Mouse (Mus musculus) thymus, postnatal 36 days (tissue): Measurements from ENCODE around the gene Rnf25.

ENCODE experiments used
- DNase-seq, 2 experiments: peaks; one replicate each; pipeline ENCODE4 v3.0.0; 2022; ENCODE audit warnings: mixed read lengths in 2 of 2

Gene Rnf25

DNA sequence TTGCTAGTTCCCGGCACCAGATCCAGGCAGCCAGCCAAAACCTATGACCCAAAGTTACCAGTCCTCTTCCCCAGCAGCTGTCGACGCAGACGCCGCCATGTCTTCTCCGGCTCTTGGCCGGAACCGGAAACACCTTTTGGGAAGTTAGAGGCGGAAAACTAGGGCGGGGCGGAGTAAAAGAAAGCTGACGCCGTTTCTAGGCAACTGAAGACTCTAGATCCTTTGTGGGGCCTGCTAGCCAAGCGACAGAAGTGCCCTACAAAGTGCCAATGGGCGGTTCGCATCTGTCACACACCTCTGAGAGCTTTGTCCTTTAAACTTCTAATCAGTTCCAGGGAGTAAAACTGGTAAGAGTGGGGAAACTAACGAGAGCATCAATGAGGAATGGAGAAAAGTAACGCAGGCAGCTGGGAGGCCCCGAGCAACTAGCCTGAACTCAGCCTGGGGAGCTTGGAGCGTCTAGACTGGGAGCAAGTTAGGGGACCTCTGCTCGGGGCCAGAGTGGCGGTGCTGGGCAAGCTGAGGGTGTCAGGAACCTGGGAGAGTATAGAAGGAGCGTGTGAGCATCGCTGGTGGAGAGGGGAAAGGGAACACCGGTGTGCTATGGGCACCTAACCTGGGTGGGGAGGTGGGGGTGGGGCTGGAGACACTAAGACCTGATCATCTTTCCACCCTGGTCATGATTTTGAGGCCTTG, at the start of gene Rnf25, which contains the start of gene Stk36:
Rnf25 (minus strand) TSS at position 131 of the 696 bp plus-strand sequence.
Stk36 (plus strand) TSS at position 179 of the 696 bp plus-strand sequence.
- DNase-seq = peak; percentile 76 to 82

DNA sequence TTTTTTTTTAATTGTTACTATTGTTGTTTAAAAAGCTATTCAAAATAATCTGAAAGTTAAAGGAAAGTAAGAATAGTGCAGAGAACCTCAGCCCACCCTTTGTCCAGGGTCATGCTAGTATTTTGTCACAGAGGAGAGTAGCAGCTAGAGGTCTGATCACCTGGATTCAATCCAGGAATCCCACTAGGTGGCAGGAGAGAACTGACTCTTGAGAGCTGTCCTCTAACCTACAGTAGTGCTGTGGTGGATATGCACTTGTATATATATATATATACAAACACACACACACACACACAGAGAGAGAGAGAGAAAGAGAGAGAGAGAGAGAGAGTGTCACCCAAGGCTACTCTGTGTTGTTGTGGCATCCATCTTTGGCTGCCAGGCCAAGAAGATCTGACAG, 42.7 kb upstream of the Rnf25 start:
- DNase-seq = no peak

DNA sequence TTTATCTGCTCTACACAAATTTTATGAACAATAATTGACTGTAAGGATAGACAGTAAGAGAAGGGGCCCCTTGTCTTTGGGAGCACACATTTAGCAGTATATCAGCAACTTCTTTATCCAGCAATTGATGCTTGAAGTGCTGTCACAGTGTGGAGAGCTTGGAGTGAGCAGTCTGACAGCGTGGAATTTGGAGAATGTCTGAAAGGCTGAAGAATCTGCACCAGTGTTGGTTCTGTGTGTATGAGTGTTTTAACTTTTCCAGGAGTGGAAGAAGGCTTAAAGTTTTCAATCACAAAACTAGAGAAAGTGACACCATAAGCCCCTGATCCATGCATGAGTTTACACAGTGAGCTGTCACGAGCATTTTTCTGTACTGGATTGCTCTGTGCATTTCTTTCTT, 42.3 kb upstream of the Rnf25 start:
- DNase-seq = no peak

DNA sequence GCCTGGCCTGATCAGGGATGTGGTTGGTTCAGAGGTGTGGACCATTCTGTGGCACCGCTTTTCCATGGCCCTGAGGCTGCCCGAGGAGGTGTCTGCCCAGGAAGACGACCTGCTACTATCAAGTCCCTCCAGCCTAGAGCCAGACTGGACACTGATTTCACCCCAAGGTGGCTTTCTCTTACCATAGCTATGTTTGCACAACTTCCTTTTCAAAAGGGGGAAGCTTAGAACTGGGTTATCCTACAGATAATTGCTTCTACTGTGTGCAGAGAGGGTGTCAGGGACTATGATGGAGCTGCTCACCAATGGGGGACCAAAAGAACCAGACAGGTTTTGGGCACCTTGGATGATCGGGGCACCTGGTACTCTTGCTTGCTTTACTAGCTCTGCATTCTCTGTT, 31.5 kb upstream of the Rnf25 start:
- DNase-seq = no peak

DNA sequence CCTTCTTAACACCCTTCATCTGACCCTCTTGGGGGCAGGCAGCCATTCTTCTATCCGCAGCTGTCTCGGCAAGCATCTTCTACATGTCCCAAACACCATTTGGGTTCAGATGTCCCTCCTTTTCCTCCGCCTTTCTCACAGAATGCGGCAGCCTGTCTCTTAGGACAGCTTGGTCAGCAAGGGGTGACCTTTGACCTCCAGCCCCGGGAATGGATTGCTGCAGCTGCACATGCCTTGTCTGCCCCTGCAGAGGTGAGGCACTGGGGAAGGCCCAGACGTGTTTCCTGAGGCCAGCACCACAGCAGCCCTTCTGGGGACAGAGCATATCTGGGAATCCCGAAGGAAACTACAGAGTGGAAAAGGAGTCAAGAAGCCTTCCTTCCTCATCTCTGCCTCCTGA, 26.8 kb upstream of the Rnf25 start:
- DNase-seq = no peak

DNA sequence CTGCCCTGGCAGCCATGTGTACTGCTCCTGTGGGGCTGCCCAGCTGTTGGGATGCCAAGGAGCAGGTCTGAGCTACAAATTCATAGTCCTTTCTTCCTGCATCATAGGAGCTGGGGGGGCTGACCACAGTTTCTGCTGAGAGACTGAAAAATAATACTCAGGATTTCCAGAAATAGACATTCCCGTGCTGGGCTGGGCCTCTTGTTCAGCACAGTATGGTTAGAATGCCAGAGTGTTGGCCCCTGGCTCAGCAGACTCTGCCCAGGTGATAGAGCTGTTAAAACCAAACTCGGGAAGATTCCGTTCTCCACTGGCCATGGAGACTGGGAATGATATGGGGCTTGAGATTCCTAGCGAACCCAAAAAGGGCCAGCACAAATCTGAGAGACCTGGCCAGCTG, 24.9 kb upstream of the Rnf25 start:
- DNase-seq = no peak

DNA sequence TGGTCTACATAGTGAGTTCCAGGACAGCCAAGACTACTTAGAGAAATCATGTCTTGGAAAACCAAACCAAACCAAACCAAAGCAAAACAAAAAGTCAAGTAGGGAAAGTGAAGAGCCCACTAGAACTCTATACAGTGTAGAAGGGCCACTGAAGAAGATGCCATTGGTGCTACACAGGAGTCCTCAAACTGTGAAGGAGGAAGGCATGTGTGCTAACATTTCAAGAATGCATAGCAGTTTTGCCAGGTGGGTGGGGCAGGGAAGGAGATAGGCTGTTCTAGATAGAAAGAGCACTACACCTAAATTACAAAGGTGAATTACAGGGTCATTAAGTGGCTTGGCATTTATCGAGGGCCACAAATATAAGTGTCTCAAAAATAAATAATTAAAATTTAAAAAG, 23.0 kb upstream of the Rnf25 start:
- no peak for DNase-seq

DNA sequence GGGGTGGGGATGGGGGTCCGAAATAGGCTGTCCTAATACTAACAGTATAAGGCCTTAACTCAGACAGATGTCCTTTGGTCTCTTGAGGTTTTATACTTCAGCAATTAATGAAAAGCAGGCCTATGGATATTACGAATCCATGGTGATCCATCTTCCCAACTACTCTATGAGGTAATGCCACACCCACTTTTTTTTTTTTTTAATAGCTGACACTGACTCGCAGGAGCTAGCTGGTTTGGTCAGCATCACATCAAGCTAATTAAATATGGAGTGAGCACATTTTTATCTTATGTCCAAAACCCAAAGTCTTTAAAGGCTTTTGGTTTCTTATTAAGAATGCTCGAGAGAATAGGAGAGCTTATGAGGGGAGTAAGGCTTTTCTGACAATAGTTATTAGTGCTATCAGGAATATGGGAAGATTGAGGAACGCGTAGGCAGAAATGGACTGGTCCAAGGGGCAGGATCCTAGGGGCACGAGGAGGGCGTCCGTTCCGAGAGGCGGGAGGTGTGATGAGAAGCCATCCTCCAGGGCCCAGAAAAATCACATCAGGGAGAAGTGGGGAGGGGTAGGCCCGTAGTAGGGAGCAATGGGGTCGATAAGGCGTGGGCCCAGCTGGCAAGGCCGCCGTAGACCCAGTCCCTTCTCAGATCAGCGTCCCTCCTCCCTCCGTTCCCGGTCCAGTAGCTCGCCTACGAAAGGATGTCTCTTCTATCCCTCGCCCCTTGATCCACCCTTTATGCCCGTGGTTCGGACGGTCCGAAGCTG, 513 bp downstream of the Rnf25 start:
- DNase-seq = no peak

DNA sequence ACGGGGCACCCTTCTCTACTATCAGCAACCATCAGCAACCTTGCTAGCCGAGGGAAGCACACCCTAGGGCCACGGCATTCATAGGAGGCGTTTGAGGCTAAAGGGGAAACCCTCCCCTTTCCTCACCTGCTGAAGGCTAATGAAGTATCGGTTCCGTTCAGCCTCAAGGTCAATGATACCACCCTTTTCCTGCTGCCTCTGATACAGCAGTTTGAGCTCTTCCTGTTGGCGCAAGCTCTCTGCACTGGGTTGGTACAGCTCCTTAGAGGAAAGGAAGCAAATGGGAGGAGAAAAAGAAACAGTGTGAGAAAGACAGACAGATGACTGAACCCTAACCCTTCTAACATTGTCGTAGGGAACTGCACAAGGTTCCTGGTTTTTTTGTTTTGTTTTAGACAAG, 6.8 kb downstream of the Rnf25 start:
- no peak for DNase-seq

DNA sequence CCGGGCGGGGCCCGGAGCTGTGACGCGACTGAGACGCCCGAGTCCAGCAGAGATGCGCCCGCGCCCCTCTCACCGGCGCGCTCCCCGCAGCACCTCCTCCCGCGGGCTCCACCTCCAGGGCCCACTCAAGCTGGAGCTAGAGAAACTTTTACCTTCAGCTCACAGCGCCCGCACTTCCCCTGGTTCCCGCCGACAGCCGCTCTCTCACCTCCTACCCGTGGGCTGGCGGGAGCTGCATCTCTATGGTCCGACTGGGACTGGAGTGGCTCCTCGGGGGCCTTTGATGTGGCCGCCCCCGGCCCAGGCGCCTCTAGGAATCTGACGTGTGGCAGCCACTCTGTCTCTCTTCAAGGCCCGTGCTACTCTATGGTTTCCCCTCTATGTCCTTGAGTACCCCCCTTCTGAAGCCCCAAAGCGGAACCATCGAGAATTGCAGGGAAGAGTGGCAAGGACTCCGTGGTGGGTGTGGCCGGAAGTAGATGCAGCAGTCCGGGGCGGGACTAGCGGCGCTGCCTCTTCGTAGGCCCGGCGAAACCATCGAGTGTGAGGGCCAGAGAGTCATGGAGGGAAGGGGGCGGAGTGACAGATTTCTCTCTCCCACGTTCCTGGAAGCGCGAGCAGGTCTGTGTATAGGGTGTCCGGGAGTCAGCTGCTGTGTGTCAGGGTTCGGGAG, 13.3 kb downstream of the Rnf25 start, which contains the start of the genes Zfp142 and Bcs1l:
Zfp142 (minus strand) TSS at position 474 of the 673 bp plus-strand sequence.
Bcs1l (plus strand) TSS at position 517 of the 673 bp plus-strand sequence.
- DNase-seq = peak; percentile 98 to 99

DNA sequence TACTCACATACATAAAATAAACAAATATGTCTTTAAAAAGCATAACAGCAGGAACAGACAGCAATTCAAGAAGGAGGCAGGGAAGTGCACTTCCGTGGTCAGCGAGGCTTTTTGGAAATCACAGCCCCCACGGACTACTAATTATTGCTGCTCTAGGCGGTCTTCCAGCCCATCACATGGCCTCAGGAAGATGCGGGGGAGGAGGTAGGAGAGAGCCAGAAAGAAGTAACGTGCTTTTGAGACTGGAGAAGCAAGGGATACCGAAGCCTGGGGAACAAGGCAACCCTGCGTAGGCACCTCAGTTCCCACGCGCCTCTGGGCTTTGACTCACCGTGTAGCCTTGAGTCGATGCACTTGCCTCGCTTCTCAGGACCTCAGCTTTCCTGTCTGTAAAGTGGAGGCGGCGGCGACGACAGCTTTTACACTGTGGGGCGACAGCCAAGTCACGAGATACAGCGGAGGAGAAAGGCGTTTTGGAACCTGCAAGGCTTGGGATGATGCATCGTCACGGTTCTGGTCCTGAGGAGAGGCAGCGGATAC, 13.9 kb downstream of the Rnf25 start:
- DNase-seq = no peak

DNA sequence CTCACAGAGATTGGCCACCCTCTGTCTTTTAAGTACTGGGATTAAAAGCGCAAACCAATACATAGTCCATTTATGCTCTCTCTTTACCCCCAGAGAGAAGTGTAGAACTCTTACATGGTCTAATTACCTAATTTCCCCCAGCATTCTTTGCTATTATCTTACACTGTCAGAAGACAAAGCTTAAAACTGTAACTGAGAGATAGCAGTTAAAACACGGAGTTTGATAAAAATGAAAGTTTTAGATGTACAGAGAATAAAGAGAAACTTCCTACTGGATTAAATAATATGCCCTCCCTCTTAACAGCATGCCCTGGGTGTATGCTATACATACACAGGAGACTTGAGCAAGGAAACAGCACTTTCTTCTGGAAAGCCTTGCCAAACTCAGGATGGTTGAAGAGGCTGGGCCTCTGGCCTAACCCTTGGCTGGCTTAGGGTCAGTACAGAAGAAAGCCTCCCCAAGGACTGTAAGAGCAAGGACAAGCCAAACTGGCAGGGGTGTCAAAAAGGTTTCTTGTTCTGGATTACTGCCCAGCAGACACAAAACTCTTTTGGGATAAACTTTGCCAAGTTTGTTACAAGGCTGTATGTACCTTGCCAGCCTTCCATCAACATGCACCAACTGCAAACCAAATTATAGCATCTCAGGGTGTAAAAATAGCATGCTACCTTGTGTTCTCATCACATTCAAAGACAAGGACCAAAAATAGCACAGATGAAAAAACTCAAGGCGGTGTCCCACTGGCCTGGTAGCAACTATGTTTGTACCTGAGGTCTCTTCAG, 16.4 kb downstream of the Rnf25 start:
- no peak for DNase-seq

DNA sequence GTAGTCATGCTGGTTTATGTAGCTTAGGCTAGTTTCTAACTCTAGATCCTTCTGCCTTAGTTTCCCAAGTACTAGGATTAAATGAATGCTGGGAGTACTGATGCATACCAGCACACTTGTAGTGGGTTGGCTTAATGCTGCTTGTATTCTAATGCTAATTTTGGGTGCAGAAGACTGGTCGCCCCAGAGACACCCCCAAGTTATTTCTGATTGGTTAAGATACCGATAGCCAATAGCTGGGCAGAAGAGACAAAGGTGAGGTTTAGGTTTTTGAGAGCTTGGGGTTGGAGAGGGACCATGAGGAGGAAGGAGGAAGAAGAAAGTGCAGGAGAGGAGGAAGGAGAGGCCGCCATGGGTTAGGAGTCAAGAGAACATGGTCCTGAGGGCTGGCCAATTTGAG, 18.6 kb downstream of the Rnf25 start:
- DNase-seq = no peak

DNA sequence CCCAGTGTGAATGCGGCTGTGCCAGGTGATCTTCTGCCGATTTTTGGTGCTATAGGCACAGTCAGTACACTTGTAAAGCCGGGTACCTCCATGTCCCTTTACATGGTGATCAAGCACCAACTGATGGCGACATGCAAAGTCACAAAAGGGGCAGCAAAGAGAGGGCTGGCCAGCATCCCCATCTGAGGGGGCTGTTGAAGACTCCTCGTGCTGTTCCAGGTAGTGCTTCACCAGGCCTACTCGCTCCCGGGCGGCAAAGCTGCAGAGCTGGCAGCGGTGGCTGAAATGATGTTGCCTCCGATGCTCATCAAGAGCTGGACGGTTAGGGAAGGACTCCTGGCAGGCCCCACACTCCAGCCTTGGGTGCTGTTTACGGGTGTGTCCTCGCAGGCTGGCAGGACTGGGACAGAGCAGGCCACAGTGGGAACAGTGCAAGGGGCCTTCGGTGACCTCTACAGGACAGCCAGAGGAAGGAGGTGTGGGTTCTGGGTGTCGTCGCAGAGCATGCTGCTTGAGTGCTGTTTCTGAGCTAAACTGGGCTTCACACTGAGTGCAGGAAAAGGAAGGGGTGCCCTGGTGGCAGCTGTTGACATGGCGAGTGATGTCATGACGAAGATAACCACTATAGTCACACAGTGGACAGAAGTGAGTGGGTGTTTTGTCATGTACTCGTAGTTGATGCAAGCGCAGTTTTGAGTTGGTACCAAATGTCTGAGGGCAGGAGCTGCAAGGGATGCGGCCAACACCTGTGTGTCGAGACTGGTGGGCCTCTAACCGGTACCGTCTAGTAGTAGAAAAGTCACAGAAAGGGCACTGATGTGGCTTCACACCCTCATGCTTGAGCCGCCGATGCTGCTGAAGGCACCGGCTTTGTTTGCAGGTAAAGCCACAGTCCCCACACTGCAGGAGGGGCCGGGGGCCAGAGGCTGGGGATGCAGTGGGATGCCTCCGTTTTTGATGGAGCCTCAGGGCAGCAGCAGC, 31.2 kb downstream of the Rnf25 start:
- DNase-seq = no peak

DNA sequence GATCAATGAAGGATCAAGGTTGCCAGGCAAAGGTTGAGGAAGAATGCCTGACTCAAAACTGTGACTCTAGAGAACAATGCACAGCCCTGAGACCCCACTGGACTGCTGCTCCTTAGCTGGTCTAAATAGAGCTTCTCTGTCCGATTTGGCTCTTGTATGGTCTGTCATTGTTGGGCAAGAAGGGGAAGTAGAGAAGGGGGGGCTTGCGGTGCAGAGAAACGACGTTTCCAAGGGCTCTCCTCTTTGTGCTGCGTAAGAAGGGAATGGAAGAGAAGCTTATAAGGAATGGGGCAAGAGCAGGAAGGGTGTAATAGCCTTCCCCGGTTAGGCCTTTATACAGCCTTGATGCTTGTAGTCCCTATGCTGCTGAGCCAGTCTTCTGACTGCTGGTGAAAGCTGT, 35.4 kb downstream of the Rnf25 start:
- DNase-seq = no peak

DNA sequence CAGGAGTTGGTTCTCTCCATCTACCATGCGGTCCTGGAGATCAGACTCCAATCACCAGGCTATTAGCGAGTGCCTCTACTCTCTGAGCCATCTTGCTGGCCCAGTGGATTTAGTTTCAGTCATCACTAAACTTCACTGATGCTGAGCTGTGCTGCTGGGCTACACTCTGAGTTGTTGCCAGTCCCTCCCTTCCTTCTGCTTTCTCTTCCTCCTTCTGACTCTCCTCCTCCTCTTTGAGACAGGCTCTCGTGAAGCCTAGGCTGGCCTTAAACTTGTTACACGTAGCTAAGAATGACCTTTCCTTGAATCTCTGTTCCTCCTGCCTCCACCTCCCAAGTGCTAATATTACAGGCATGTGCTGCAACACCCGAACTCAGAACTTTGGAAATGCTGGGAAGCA, 42.1 kb downstream of the Rnf25 start:
- no peak for DNase-seq

DNA sequence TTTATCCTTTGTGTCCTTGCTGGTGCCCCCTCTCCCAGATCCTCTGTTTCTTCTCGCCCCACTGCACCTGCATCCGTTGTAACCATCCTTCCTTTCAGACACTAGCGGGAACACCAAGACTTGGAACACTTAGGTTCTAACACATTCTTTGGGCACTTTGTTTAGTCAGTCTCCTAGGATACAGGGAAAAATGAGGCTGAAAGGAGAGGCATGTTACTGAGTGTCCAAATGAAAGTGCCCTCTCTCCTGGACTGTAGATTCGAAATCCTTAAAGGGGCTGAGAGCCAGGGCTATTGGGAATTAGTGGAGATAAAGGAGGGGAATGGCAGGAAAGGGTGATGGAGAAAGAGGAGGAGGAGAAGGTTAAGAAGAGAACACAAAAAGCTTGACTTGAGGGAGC, 57.0 kb downstream of the Rnf25 start, which contains the start of gene Usp37:
Usp37 (minus strand) TSS at position 101 of the 400 bp plus-strand sequence.
- no peak for DNase-seq
